8 mouse cellular contexts compared by ENCODE assay signal in the genomic region with DNA sequence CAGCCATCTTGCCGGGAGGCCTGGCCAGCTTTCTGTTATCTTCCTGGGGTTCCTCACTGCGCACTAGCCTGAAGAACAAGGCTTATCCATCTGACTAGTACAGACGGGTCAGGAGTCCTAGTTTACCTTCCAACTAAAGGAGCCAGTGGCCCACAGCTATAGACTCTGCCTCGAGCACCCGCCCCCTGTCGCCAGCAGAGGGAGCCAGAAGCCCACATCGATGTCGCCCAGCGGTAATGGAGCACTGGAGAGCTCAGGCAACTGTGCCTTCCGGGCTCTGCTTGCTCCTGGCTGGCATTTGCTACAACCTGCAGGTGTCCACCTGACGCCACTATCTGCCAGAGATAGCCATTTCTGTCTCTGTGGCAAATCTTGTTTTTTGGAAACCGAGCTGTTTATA. TPM values are rescaled to one million over a fixed set of nuclear protein-coding genes. Genes with fewer than 3 reads are reported as not detected.
DNase-seq lines count a peak whose midpoint lies in the region; ATAC-seq and TF ChIP-seq lines count a peak whose summit lies in the region.
"Had no signal": no experiment of that assay in that cellular context is flagged by ENCODE, and none has a peak within 500 bp of the region (broad histone marks: within the 10 kb centered on the region; RNA-seq: fewer than 3 reads in every experiment).

No protein-coding gene starts in this region.

- peak; percentile 83 to 84 for DNase-seq in adrenal gland, adult 18-20 months (ENCODE audit: low spot score in 2 of 2)
- DNase-seq in embryo, embryonic 10 days (ENCODE audit: low spot score) = peak; percentile 90
- DNase-seq in gastrocnemius, postnatal 25 days = peak; percentile 60
- peak; percentile 52 to 74 for DNase-seq in spleen, adult 18-20 months

- H3K4me2 ChIP-seq in intestine, postnatal 0 days (replicated peaks; ENCODE audit: low read depth) = no peak overlapping the region
- H3K4me2 ChIP-seq in limb, embryonic 12.5 days = no peak overlapping the region
- H3K4me2 ChIP-seq in midbrain, embryonic 15.5 days = no peak overlapping the region

- H3K27ac ChIP-seq in intestine, postnatal 0 days (ENCODE audit: low read depth, low read length) = no peak overlapping the region
- no peak overlapping the region for H3K27ac ChIP-seq in limb, embryonic 12.5 days
- H3K27ac ChIP-seq in midbrain, embryonic 15.5 days = no peak overlapping the region

- H3K27me3 ChIP-seq in intestine, postnatal 0 days (replicated peaks; ENCODE audit: control insufficient read depth, insufficient read depth, low read length) = no peaks in the 10 kb centered on the region
- peaks cover 17% of the 10 kb centered on the region for H3K27me3 ChIP-seq in limb, embryonic 12.5 days
- no peaks in the 10 kb centered on the region for H3K27me3 ChIP-seq in midbrain, embryonic 15.5 days (replicated peaks)

- H3K9me3 ChIP-seq in intestine, postnatal 0 days (ENCODE audit: control insufficient read depth) = no peaks in the 10 kb centered on the region
- H3K9me3 ChIP-seq in limb, embryonic 12.5 days = no peaks in the 10 kb centered on the region
- H3K9me3 ChIP-seq in midbrain, embryonic 15.5 days = no peaks in the 10 kb centered on the region

- H3K9ac ChIP-seq in intestine, postnatal 0 days (ENCODE audit: low read depth, low read length) = no peak overlapping the region
- H3K9ac ChIP-seq in limb, embryonic 12.5 days (replicated peaks) = no peak overlapping the region
- no peak overlapping the region for H3K9ac ChIP-seq in midbrain, embryonic 15.5 days

- TF ChIP-seq CTCF in intestine, postnatal 0 days (IDR thresholded peaks at IDR 0.05; ENCODE audit: low read depth) = peak; percentile 98

- peak; percentile 53; the same call in 1 of the 2 replicates for ATAC-seq in intestine, postnatal 0 days
- ATAC-seq in limb, embryonic 12.5 days (ENCODE audit: insufficient number of reproducible peaks, insufficient read depth, low FRiP score, low TSS enrichment, low read depth) = 0 out of 2 replicates have a peak, but pooled peaks have one; percentile 52
- peak; percentile 83 for ATAC-seq in midbrain, embryonic 15.5 days (replicated peaks)

- 16% methylated on average over 12 of the region's 12 CpGs for WGBS in intestine, postnatal 0 days
- WGBS in limb, embryonic 12.5 days = 16% methylated on average over 12 of the region's 12 CpGs
- WGBS in midbrain, embryonic 15.5 days = 14% methylated on average over 12 of the region's 12 CpGs

- no peak overlapping the region for H3K4me3 ChIP-seq in intestine, postnatal 0 days (ENCODE audit: low read depth, low read length)
- H3K4me3 ChIP-seq in limb, embryonic 12.5 days (replicated peaks) = no peak overlapping the region
- no peak overlapping the region for H3K4me3 ChIP-seq in midbrain, embryonic 15.5 days
- H3K4me3 ChIP-seq: myocyte had no signal

- H3K36me3 ChIP-seq in intestine, postnatal 0 days (ENCODE audit: control insufficient read depth, insufficient read depth) = peaks cover 59% of the 10 kb centered on the region
- H3K36me3 ChIP-seq in limb, embryonic 12.5 days = peaks cover 52% of the 10 kb centered on the region
- H3K36me3 ChIP-seq in midbrain, embryonic 15.5 days (replicated peaks) = peaks cover 17% of the 10 kb centered on the region

- no peaks in the 10 kb centered on the region for H3K4me1 ChIP-seq in intestine, postnatal 0 days (replicated peaks; ENCODE audit: control insufficient read depth, insufficient read depth, low read length)
- no peaks in the 10 kb centered on the region for H3K4me1 ChIP-seq in limb, embryonic 12.5 days (replicated peaks)
- peaks cover 4% of the 10 kb centered on the region; the same call in 1 of the 2 replicates for H3K4me1 ChIP-seq in midbrain, embryonic 15.5 days

RNA-seq across cellular contexts. Expression of gene Nat9, which starts 14.7 kb away (rescaled TPM):
- total RNA-seq in adrenal gland, adult 18-20 months (2021) = 10 to 100 TPM; 26.2 to 27.6 TPM
- total RNA-seq in gastrocnemius, postnatal 25 days (2021) = 10 to 100 TPM; 10.7 to 13.2 TPM
- polyA plus RNA-seq in intestine, postnatal 0 days (2015; fragmentation: Nextera tagmentation; extraction: Ambion mirVana) = 35.0 and 35.7 TPM in 2 replicates
- 17.8 and 23.6 TPM in 2 replicates for polyA plus RNA-seq in limb, embryonic 12.5 days (2016; fragmentation: Nextera tagmentation; extraction: Ambion mirVana)
- 22.5 and 25.5 TPM in 2 replicates for polyA plus RNA-seq in midbrain, embryonic 15.5 days (2015; fragmentation: Nextera tagmentation; extraction: Ambion mirVana)

RNA-seq across cellular contexts. Expression of gene Tmem104, which starts 15.0 kb away (rescaled TPM):
- total RNA-seq in adrenal gland, adult 18-20 months (2021) = 10 to 100 TPM; 20.3 to 20.7 TPM
- total RNA-seq in gastrocnemius, postnatal 25 days (2021) = 1 to 10 TPM; 4.1 to 5.8 TPM
- polyA plus RNA-seq in intestine, postnatal 0 days (2015; fragmentation: Nextera tagmentation; extraction: Ambion mirVana) = 19.2 and 20.1 TPM in 2 replicates
- polyA plus RNA-seq in limb, embryonic 12.5 days (2016; fragmentation: Nextera tagmentation; extraction: Ambion mirVana) = 5.8 and 8.2 TPM in 2 replicates
- 12.6 and 15.3 TPM in 2 replicates for polyA plus RNA-seq in midbrain, embryonic 15.5 days (2015; fragmentation: Nextera tagmentation; extraction: Ambion mirVana)

RNA-seq across cellular contexts. Expression of gene Slc9a3r1, which starts 39.2 kb away (rescaled TPM):
- total RNA-seq in adrenal gland, adult 18-20 months (2021) = 10 to 100 TPM; 17.2 to 19.3 TPM
- 1 to 10 TPM; 2.3 to 3.9 TPM for total RNA-seq in gastrocnemius, postnatal 25 days (2021)
- polyA plus RNA-seq in intestine, postnatal 0 days (2015; fragmentation: Nextera tagmentation; extraction: Ambion mirVana) = 679 and 754 TPM in 2 replicates
- polyA plus RNA-seq in limb, embryonic 12.5 days (2016; fragmentation: Nextera tagmentation; extraction: Ambion mirVana) = 23.9 and 25.0 TPM in 2 replicates
- polyA plus RNA-seq in midbrain, embryonic 15.5 days (2015; fragmentation: Nextera tagmentation; extraction: Ambion mirVana) = 46.4 and 54.6 TPM in 2 replicates

Comparison
In these comparisons a context has a peak if more than half of its experiments do, and no peak if none do; other contexts are left out.
1. RNA of gene Slc9a3r1, which starts 39.2 kb away (polyA plus RNA-seq): 679 to 754 TPM in intestine, postnatal 0 days; 46.4 to 54.6 TPM in midbrain, embryonic 15.5 days and 23.9 to 25.0 TPM in limb, embryonic 12.5 days; every median in the first group is over 10 times any median in the second.
2. Peak in every context shown above with its lines, with median percentiles within 50 percentile points of each other: DNase-seq and ATAC-seq.